Mouse (Mus musculus): ENCODE results near the gene Tanc1. TPM values are rescaled to one million over a fixed set of nuclear protein-coding genes. Genes with fewer than 3 reads are reported as not detected.
A peak's percentile ranks its signal among the peaks of the same experiment; 100 is the strongest.

Tanc1 gene
- total RNA-seq, 2 experiments from 2014 or later = 12.5 to 13.1 TPM

- DNase-seq (ENCODE audit: extremely low spot score in 1 of 2, low spot score in 2 of 2) = no peak
- intact Hi-C loops (cut with DNase I) = no loop called here
These were observed 30.9 kb downstream of the Tanc1 start for GRCm38 (mm10) chr2:59642722-59643121.

- intact Hi-C loops (cut with DNase I) = no loop called here
- DNase-seq (ENCODE audit: extremely low spot score in 1 of 2, low spot score in 2 of 2) = no peak
These were observed 33.0 kb downstream of the Tanc1 start for GRCm38 (mm10) chr2:59644816-59645215.

DNA sequence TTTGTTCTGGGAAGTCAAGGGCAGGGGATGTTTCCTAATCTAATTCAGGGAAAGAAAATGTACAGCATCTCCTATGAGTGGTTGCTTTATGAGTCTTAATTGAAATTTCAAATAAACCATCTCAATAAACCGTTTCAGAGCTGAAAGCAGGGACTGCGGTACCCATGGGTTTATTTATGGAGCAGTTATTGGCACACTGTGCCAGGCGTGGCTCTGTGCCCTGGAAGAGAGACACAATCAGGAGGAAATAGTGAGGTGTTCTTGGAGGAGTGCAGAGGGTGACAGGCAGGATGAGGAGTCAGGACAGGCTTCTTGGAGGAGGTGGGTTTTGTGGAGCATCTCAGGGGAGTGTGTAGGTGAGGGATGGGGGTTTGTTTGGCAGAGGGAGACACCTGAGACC is 33.7 kb downstream of the Tanc1 start:
- DNase-seq (ENCODE audit: extremely low spot score in 1 of 2, low spot score in 2 of 2) = no peak
- intact Hi-C loops (cut with DNase I) = no loop called here

- intact Hi-C loops (cut with DNase I) = no loop called here
- no peak for DNase-seq (ENCODE audit: extremely low spot score in 1 of 2, low spot score in 2 of 2)
These were observed 35.0 kb downstream of the Tanc1 start for GRCm38 (mm10) chr2:59646740-59647390.

- no peak for DNase-seq (ENCODE audit: extremely low spot score in 1 of 2, low spot score in 2 of 2)
- intact Hi-C loops (cut with DNase I) = no loop called here
These were observed 36.6 kb downstream of the Tanc1 start for GRCm38 (mm10) chr2:59648444-59648843.

DNA sequence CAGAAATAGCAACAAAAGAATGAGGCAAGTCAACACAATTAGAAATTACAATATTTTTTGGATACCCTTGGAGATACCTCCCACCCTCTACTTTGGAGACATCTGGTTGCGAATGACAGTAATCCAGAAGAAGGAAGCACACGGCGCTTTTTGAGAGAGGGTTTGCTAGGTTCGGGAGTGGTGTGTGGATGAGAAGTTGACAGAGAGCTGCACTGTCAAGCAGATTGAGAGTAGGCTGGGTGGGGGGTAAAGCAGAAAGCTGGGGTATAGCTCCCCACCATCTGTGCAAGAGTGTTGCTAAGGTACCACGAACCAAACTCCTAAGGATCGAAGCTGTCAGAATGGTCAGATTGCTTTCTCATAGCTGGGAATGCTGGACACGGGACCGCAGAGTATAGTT is 40.0 kb downstream of the Tanc1 start:
- intact Hi-C loops (cut with DNase I) = no loop called here
- no peak for DNase-seq (ENCODE audit: extremely low spot score in 1 of 2, low spot score in 2 of 2)

DNA sequence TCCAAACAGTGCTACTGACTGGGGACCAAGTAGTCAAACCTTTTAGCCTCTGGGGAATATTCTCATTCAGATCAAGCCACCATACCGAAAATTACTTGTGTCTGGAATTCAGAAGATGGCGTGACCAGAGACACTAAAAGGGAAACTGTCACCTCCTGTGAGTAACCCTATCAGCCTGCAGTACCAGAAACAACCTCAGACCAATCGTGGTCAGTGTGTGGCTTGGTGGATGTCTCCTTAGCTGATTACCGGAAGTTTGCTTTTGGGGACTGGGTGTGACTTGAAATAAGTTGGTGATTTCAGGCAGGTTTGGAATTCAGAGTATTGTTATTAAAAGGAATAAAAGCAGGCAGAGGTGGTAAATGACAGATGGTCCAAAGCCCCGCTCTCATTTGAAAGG is 40.9 kb downstream of the Tanc1 start:
- intact Hi-C loops (cut with DNase I) = no loop called here
- no peak for DNase-seq (ENCODE audit: extremely low spot score in 1 of 2, low spot score in 2 of 2)

DNA sequence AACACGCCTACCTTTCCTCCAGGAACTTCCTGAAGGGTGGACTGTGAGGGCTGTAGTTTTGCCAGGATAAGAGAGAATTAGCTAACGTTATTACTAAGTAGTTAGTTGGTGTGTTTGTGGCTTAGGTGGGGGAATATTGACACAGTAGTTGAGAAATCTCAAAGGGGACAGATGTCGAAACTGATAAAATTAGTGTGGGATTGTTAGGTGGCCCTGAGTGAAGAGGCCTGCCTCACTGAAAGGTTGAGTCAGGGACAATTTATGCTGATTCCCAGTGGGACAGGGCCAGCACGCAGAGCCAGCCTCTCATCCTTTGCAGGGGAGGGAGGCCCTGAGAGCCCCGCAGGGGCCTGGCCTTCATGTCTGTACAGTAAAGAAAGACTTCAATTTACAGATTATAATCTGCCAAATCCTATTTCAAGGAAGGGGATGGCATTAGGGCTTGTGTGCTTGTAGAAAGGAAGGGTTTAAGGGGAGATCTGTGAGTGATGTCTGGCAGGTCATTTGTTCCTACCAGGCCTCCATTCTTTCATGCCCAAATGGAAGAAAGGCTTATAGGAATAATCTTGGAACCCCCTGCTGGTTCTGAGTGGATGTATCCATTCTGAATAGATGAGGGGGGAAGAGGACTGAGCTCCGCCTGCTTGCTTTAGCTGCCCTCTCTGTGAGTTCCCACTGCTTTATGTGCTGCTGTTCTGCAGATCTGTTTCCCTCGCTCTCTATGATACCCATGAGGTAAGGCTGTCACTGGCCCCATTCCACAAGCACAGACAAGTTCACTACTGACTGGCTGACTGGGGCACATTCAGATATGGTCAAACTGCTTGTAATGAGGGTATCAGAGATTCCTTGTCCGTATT is 41.7 kb downstream of the Tanc1 start:
- intact Hi-C loops (cut with DNase I) = no loop called here
- DNase-seq (ENCODE audit: extremely low spot score in 1 of 2, low spot score in 2 of 2) = no peak

GRCm38 (mm10) chr2:59655471-59655870 is 43.6 kb downstream of the Tanc1 start:
- intact Hi-C loops (cut with DNase I) = no loop called here
- DNase-seq (ENCODE audit: extremely low spot score in 1 of 2, low spot score in 2 of 2) = no peak

GRCm38 (mm10) chr2:59656680-59657079 is 44.8 kb downstream of the Tanc1 start:
- intact Hi-C loops (cut with DNase I) = no loop called here
- no peak for DNase-seq (ENCODE audit: extremely low spot score in 1 of 2, low spot score in 2 of 2)

DNA sequence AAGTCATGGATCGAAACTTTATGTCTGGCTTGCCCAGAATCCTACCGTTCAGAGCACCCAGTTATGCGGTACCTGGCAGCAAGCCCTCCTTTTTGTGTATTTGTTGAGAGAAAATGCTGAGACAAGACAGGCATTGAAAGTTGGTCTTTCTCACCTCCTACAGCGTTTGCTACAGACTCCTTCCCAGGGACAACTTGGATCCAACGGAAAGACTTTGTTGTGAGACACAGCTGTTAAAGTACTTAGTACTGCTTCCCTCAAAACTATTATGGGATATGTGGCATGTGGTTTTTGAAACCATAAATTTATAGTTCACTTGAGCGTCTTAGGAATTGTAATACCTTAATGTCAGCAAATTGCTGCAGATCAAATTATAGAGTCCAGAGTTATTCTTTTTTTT is 47.8 kb downstream of the Tanc1 start:
- DNase-seq (ENCODE audit: extremely low spot score in 1 of 2, low spot score in 2 of 2) = no peak
- intact Hi-C loops (cut with DNase I) = no loop called here

DNA sequence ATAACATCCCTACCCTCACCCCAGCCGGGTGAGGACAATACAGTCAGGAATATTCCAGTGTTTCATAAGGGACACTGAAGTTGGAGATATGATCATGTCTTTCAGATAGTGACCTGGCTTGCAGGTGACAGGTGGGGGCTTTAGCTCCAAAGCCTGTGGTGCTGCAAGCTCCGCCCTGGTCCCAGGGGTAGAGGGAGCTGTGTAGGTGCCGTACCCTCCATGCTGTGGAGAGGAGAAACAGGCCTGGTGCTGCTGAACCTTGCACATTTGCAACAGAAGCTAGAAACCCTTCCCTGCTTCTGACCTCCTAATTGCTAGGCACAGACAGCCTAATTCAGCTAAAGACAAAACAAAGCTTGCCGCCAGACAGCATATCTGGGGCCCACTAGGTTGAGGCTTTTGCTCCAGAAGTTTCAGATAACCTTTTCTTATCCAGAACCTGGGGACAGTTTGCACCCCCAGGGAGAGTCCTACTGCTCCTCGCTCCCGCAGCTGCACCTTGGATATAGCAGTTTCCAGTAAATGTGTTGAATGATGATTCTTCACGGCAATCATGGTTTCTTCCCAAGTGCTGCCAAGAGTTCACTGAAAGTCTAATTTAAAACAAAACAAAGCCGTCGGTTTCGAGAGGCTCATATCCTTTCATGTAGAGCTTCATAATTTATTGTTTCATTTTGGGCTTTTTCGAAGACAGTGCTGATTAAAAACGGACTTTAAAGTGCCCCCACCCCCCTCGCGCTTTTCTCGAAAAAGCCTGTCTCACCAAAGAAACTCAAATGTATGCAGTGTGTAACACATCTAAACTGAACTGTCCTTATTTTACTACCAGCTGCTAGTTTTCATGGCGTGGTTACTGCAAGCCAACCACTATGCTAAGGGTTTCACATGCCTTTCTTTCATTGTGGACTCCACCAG is 49.3 kb downstream of the Tanc1 start:
- no peak for DNase-seq (ENCODE audit: extremely low spot score in 1 of 2, low spot score in 2 of 2)
- intact Hi-C loops (cut with DNase I) = no loop called here

DNA sequence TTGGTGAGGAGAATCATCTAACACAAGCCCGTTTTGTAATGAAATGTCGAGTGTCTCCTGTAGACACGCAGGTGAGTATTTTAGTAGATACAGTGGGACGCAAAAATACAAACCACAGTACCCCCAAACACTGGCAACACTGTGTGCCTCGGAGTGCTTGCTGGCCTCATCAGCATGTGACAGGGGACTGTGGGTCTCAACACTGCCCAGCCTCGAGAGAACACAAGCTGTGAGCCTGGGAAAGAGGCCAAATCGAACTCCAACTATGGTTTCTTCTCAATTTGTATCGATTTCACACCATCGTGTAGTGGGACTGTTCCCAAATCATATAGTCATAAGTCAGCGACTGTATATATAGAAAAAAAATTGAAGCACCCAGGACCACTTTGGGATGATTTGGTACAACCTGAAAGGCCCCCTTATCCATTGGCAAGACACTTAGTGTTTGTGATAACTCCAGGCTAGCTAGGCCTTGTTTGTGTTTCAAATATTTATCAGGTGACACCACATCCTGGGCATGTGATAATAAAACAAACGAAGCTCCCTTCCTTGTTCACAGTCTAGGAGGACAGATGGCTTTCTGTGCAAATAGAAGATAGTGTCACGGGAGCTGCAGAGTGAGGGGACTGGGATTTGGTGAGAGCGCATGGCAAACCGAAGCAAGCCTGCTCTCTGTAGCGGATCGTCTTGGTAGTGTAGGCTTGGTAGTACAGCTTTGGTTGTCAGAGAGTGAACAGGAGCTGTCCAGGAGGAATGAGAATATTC is 53.1 kb downstream of the Tanc1 start:
- intact Hi-C loops (cut with DNase I) = no loop called here
- no peak for DNase-seq (ENCODE audit: extremely low spot score in 1 of 2, low spot score in 2 of 2)

DNA sequence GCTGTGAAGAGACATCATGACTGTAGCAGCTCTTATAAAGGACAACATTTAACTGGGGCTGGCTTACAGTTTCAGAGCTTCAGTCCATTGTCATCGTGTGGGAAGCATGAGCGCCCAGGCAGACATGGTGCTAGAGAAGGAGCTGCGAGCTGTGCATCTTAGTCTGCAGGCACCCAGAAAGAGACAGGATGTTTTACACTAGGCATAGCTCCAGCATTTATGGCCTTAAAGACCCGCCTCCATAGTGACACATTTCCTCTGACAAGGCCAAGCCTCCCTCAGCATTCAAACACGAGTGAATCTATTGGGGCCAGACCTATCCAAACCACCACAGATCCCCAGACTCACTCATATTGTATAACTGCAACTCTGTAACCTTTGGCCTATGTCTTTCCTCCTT is 54.7 kb downstream of the Tanc1 start:
- intact Hi-C loops (cut with DNase I) = no loop called here
- no peak for DNase-seq (ENCODE audit: extremely low spot score in 1 of 2, low spot score in 2 of 2)

DNA sequence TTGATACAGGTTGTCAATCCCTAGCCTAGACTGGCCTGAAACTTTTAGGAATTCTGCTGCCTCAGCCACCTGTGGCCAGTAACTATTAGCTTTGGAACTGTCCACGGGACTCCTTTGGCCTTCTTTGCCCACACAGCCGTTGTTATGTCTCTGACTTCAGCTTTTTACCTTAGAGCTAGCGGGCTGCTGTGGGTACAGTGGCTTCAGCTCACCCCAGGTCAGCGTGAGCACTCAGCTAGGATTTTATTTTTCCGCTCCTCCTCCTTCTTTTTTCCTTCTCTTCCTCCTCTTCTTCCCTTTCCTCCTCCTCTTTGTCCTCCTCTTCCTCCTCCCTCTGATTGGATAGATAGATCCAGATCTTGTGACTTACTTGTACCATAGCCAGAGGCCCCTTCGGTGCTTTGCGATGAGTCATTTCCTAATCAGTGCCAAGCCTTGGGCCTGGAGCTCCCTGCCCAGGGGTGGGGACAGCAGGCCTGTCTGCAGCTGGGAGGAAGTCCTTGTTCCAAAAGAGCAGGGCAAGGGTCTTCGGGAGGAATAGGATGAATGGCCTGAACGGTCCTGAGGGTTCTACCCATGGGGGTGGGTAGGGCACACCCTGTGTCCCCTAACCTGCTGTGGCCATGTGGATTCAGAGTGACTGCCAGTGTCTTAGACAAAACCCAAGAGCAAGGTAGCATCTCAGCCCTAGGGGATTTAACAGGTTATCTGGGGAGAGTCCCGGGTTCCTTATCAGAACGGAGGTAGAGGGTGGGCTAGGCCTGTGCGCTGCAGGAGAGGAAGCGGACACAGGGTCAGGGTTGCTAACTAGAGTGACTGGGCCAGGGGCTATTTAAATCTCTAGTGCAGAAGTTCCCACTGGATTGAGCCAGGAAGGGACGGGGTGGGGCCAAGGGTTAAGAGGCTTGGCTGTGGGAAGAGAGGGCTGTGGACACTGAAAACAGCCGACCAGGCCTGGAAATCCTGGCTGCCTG is 58.5 kb downstream of the Tanc1 start:
- peak in 1 of 2 experiments; percentile 51 for DNase-seq (ENCODE audit: extremely low spot score in 1 of 2, low spot score in 2 of 2)
- intact Hi-C loops (cut with DNase I) = no loop called here

DNA sequence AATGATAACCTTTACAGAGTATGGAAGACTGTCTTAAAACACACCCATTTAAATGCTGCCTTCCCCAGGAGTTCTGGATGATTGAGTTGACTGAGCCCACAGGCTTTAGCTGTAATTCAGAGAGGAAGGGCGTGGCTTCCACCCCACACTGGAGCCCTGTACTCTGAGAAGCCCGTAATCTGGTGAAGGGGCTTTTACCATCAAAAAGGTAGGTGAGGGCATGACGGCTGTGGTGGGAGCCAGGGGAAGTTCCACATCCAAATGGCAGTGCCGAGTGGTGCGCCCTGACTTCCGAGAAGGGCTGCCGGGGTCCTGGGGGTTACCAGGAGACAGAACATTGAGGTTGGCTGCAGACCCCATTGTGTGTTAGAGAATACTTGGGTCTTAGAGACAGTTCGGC is 59.8 kb downstream of the Tanc1 start:
- intact Hi-C loops (cut with DNase I) = no loop called here
- DNase-seq (ENCODE audit: extremely low spot score in 1 of 2, low spot score in 2 of 2) = no peak

DNA sequence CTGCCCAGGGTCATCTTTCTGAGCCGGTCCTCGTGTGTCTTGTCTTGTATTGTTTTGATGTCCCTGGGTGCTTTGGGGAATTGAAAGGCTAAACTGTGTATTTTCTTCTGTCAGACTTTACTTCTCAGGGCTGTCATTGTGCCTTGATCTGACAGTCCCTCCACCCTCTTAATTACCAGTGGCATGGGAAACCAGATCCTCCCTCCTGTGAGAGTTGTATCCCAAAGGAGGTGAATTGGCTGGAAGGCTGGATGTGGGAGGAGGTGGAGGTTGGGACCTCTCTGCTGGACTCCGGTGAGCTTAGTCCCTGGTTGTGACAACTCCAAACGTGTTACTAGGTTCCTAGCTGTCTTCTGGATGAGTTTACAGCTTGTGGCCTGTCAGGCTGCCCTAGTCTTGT is 60.2 kb downstream of the Tanc1 start:
- intact Hi-C loops (cut with DNase I) = no loop called here
- no peak for DNase-seq (ENCODE audit: extremely low spot score in 1 of 2, low spot score in 2 of 2)

- intact Hi-C loops (cut with DNase I) = no loop called here
- DNase-seq (ENCODE audit: extremely low spot score in 1 of 2, low spot score in 2 of 2) = no peak
These were observed 60.8 kb downstream of the Tanc1 start for GRCm38 (mm10) chr2:59672686-59673085.

All from left cerebral cortex, postnatal 10 days (tissue).